Mouse (Mus musculus): ENCODE results near the gene Depdc5. TPM values are rescaled to one million over a fixed set of nuclear protein-coding genes. Genes with fewer than 3 reads are reported as not detected.
"Not testable (repeated sequence)": the region's sequence is repeated elsewhere in the genome, so short reads cannot be mapped to it uniquely, and the experiment has no call there.

The Depdc5 gene
- polyA plus RNA-seq, 1 experiment from 2014 or later: 14.4 TPM

DNA sequence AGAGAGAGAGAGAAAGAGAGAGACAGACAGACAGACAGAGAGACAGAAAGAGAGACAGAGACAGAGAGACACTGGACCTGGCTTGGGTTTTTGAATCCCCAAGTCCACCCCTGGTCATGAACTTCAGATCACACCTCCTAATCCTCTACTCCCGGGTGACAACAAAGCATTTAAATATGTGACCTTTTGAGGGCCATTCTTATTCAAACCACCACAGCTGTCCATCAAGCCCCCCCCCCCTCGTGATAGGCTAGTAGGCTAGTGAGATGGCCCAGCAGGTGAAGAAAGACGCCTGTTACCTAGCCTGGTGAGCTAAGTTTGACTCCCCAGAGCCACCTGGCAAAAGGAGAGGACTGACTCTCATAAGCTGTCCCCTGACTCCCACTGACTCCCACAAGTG, 171.4 kb downstream of the Depdc5 start:
- Histone ChIP-seq H3K4me1 (peaks cover 41% of the 10 kb centered on the region), H3K27ac (no peak overlapping the region), H3K9me3 (replicated peaks) (no peaks in the 10 kb centered on the region), H3K9ac (no peak overlapping the region), H3K4me3 (no peak overlapping the region), H3K27me3 (replicated peaks) (peaks cover 5% of the 10 kb centered on the region; the same call in 1 of the 2 replicates), H3K36me3 (no peaks in the 10 kb centered on the region), H3K4me2 (no peak overlapping the region)
- WGBS (ENCODE audit: insufficient replicate concordance): 44% methylated on average over 3 of the region's 3 CpGs
- ATAC-seq: no peak

GRCm38 (mm10) chr5:33038656-33039509, 175.4 kb downstream of the Depdc5 start:
- Histone ChIP-seq H3K4me1 (peaks cover 11% of the 10 kb centered on the region), H3K4me2 (peak overlapping the region; percentile 42), H3K27me3 (replicated peaks) (peaks cover 17% of the 10 kb centered on the region), H3K9ac (no peak overlapping the region), H3K4me3 (0 out of 2 replicates have a peak overlapping the region, but pooled peaks have one; percentile 15), H3K36me3 (no peaks in the 10 kb centered on the region), H3K27ac (no peak overlapping the region), H3K9me3 (replicated peaks) (no peaks in the 10 kb centered on the region)
- 32% methylated on average over 13 of the region's 13 CpGs for WGBS (ENCODE audit: insufficient replicate concordance)
- no peak for ATAC-seq

DNA sequence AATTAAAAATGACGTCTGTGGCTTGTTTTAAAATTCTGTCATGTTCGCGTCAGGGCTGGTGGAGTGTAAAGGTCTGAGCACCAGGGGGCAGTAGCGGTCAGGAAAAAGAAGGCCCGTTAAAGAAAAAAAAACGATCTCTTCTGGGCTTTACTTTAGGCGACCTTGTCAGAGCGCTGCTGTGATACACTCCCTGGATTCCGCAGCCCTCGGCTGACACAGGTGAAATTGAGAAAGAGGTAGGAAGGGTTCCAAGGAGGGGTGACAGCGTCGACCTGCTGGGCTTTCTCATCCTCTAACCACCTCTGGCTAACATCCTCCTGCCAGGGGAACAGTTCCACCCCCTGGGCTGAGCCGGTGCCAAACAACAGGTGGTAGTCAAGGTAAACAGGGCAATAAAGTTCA, 176.0 kb downstream of the Depdc5 start:
- 0 out of 2 replicates have a peak overlapping the region, but pooled peaks have one; percentile 15 for H3K4me3 ChIP-seq
- H3K4me2 ChIP-seq: peak overlapping the region; percentile 42
- ATAC-seq: peak; percentile 21; the same call in 1 of the 2 replicates
- H3K9me3 ChIP-seq (replicated peaks): no peaks in the 10 kb centered on the region
- peaks cover 4% of the 10 kb centered on the region; the same call in 1 of the 2 replicates for H3K4me1 ChIP-seq
- H3K27ac ChIP-seq: no peak overlapping the region
- no peak overlapping the region for H3K9ac ChIP-seq
- H3K27me3 ChIP-seq (replicated peaks): peaks cover 17% of the 10 kb centered on the region
- WGBS (ENCODE audit: insufficient replicate concordance): 7% methylated on average over 13 of the region's 13 CpGs
- no peaks in the 10 kb centered on the region for H3K36me3 ChIP-seq

- 14% methylated on average over 1 of the region's 1 CpGs for WGBS (ENCODE audit: insufficient replicate concordance)
- not testable (repeated sequence) for ATAC-seq, H3K4me3 ChIP-seq
Measured at GRCm38 (mm10) chr5:33040735-33041134, 177.2 kb downstream of the Depdc5 start.

DNA sequence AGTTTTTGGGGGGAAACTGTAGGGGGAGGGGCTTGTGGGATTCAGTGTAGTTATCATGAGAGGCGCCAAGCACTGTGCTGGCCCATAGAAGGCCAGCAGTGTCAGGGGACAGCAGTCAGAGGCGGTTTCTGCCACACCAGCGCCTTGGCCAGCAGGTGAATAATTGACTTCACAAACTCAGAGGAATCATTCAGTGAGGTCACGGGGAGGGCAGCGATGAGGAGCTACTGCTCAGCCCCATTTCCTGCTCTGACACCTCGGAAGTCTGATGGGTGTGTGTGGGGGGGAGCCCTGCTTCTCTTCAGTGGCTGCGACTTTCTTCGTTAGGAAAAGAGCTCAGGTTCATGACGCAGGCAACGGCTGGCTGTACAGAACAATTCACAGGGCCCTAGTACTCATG, 179.9 kb downstream of the Depdc5 start:
- H3K4me3 ChIP-seq: no peak overlapping the region
- 51% methylated on average over 10 of the region's 10 CpGs for WGBS (ENCODE audit: insufficient replicate concordance)
- no peak for ATAC-seq
- H3K4me2 ChIP-seq: no peak overlapping the region
- no peak overlapping the region for H3K27ac ChIP-seq
- peaks cover 3% of the 10 kb centered on the region; the same call in 1 of the 2 replicates for H3K4me1 ChIP-seq
- H3K36me3 ChIP-seq: no peaks in the 10 kb centered on the region
- peaks cover 21% of the 10 kb centered on the region for H3K27me3 ChIP-seq (replicated peaks)
- no peak overlapping the region for H3K9ac ChIP-seq
- no peaks in the 10 kb centered on the region for H3K9me3 ChIP-seq (replicated peaks)

More at GRCm38 (mm10) chr5:33040735-33041134, 177.2 kb downstream of the Depdc5 start:
- not testable (repeated sequence) for H3K4me2 ChIP-seq; H3K9me3 ChIP-seq (replicated peaks); H3K27ac ChIP-seq; H3K36me3 ChIP-seq; H3K4me1 ChIP-seq; H3K9ac ChIP-seq
- H3K27me3 ChIP-seq (replicated peaks): peaks cover 17% of the 10 kb centered on the region

Other genes with a start within 250 kb of the Depdc5 start
- 42.9 and 46.7 TPM in 2 replicates for gene Pisd, start 78.1 kb upstream of the Depdc5 start, polyA plus RNA-seq (2016; fragmentation: Nextera tagmentation; extraction: Ambion mirVana)
- gene Gm20671, start 36.6 kb upstream of the Depdc5 start, polyA plus RNA-seq (2016; fragmentation: Nextera tagmentation; extraction: Ambion mirVana): not detected in 2 replicates
- 15.0 and 15.3 TPM in 2 replicates for gene Prr14l, start 9.4 kb upstream of the Depdc5 start, polyA plus RNA-seq (2016; fragmentation: Nextera tagmentation; extraction: Ambion mirVana)
- gene Ywhah, start 155.1 kb downstream of the Depdc5 start, polyA plus RNA-seq (2016; fragmentation: Nextera tagmentation; extraction: Ambion mirVana): 282 and 294 TPM in 2 replicates
- gene Slc5a1, start 240.5 kb downstream of the Depdc5 start, polyA plus RNA-seq (2016; fragmentation: Nextera tagmentation; extraction: Ambion mirVana): not detected in 2 replicates

Data from liver, embryonic 12.5 days (tissue).